Mouse (Mus musculus) ES-E14 (cell line): ENCODE results near the gene Kcnq5.

Experiments
- CHD2 ChIP-seq: IDR thresholded peaks from 2 replicates; pipeline ENCODE4 v1.6.1; 2014; ENCODE audit warnings: mild to moderate bottlenecking, low read depth, low read length, inconsistent platforms
- HCFC1 ChIP-seq: IDR thresholded peaks from 2 replicates; pipeline ENCODE4 v1.6.1; 2012; ENCODE audit warnings: low read length, inconsistent platforms, borderline replicate concordance; ENCODE audit not compliant: insufficient read depth
- MAFK ChIP-seq: IDR thresholded peaks from 2 replicates; pipeline ENCODE4 v1.6.1; 2014; ENCODE audit warnings: mild to moderate bottlenecking, low read depth, low read length, inconsistent platforms; ENCODE audit not compliant: insufficient read depth
- ZNF384 ChIP-seq: IDR thresholded peaks from 2 replicates; pipeline ENCODE4 v1.6.1; 2012; ENCODE audit warnings: low read depth, low read length, inconsistent platforms

DNA sequence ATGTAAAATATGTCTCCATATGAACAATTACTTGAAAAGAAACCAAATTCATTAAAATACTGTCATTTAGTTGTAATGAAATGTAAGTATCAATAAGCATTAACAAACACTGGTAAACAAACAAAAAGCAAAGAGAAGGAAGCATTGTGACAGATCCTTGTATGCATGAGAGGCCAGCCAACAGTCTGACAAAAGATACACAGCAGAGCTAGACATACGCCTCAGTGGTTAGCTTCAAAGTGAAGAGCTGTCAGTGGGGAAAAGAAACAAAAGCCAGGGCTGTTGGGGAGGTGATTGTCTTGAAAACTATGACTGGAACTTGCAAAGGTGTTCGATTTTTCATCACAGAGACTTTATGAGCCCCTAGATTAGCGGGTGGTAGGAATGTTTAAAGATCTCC is 78.0 kb downstream of the Kcnq5 start:
- TF ChIP-seq CHD2 (no peak), ZNF384 (no peak), HCFC1 (no peak), MAFK (no peak)
